Mouse (Mus musculus) erythroblast, embryonic 14.5 days (primary cell): ENCODE data around the gene Ajuba. TPM values are rescaled to one million over a fixed set of nuclear protein-coding genes. Genes with fewer than 3 reads are reported as not detected.

ENCODE experiments used
- H3K27me3 ChIP-seq: 2 replicates; pipeline ENCODE4 v1.6.1; 2012; ENCODE audit warnings: inconsistent platforms; ENCODE audit not compliant: control insufficient read depth
- H3K36me3 ChIP-seq: 2 replicates; pipeline ENCODE4 v1.6.1; 2012; ENCODE audit warnings: mild to moderate bottlenecking, inconsistent platforms; ENCODE audit not compliant: control insufficient read depth
- H3K4me1 ChIP-seq: 2 replicates; pipeline ENCODE4 v1.6.1; 2012; ENCODE audit warnings: inconsistent platforms; ENCODE audit not compliant: control insufficient read depth
- H3K4me3 ChIP-seq: replicated peaks from 2 replicates; pipeline ENCODE3; 2012; ENCODE audit warnings: moderate library complexity, mild to moderate bottlenecking, inconsistent platforms
- H3K9me3 ChIP-seq: 2 replicates; pipeline ENCODE4 v1.6.1; 2012; ENCODE audit warnings: low read length, inconsistent platforms, mixed read lengths; ENCODE audit not compliant: control insufficient read depth
- GATA1 ChIP-seq: IDR thresholded peaks from 2 replicates; pipeline ENCODE4 v1.6.1; 2012; ENCODE audit warnings: low read length, inconsistent platforms, mixed read lengths
- TAL1 ChIP-seq: IDR thresholded peaks from 3 replicates; pipeline ENCODE4 v1.6.1; 2012; ENCODE audit warnings: low read length, inconsistent platforms, mixed read lengths
- polyA plus RNA-seq: library from polyadenylated mRNA; stranded (reverse); fragments of >175 nt; gene quantifications from 2 replicates; pipeline ENCODE4 v1.2.3, GENCODE M21; 2012

Ajuba gene
- polyA plus RNA-seq, 1 experiment: not detected

DNA sequence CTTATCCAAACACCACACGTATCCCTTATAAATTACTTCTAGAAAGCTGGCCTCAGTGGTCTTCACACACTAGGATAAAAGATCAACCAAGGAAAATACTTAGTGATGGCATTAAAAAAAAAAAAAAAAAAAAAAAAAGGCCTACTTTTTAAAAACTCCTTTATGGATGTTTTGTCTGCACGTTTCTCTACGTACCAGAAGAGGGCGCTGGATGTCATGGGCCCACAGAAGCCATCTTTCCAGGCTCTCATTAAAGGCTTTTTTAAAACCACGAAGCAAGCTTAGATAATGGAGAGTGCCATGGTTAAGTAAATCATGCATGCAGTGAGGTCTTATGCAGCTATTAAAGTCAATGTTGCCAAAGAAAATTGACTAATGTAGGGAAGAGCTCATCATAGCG lies 53.8 kb downstream of the Ajuba start:
- Histone ChIP-seq H3K4me1 (peaks cover 4% of the 10 kb centered on the region), H3K36me3 (no peaks in the 10 kb centered on the region), H3K9me3 (no peaks in the 10 kb centered on the region), H3K4me3 (no peak overlapping the region), H3K27me3 (peaks cover 52% of the 10 kb centered on the region)
- no peak for TF ChIP-seq GATA1
- no peak for TF ChIP-seq TAL1

Other genes starting within 250 kb of the Ajuba start
- gene Oxa1l, start 216.7 kb downstream of the Ajuba start, polyA plus RNA-seq: 5.6 and 6.8 TPM in 2 replicates
- 0.06 TPM in 1 of 2 replicates, not detected in the other for gene Slc7a7, start 159.8 kb downstream of the Ajuba start, polyA plus RNA-seq
- gene Mrpl52, start 150.6 kb downstream of the Ajuba start, polyA plus RNA-seq: 62.3 and 63.5 TPM in 2 replicates
- 0.10 and 0.18 TPM in 2 replicates for gene Mmp14, start 145.9 kb downstream of the Ajuba start, polyA plus RNA-seq
- gene Lrp10, start 113.4 kb downstream of the Ajuba start, polyA plus RNA-seq: 15.3 and 15.9 TPM in 2 replicates
- not detected in 2 replicates for gene Rem2, start 101.5 kb downstream of the Ajuba start, polyA plus RNA-seq
- gene Prmt5, start 60.0 kb downstream of the Ajuba start, polyA plus RNA-seq: 4.4 and 4.8 TPM in 2 replicates
- 10.0 and 11.7 TPM in 2 replicates for gene Haus4, start 22.9 kb downstream of the Ajuba start, polyA plus RNA-seq
- gene 4931414P19Rik, start 28.4 kb upstream of the Ajuba start, polyA plus RNA-seq: 0.94 and 1.5 TPM in 2 replicates
- gene Psmb5, start 40.5 kb upstream of the Ajuba start, polyA plus RNA-seq: 17.6 and 21.7 TPM in 2 replicates
- gene Psmb11, start 43.9 kb upstream of the Ajuba start, polyA plus RNA-seq: not detected in 2 replicates
- not detected in 2 replicates for gene Gm17606, start 63.4 kb upstream of the Ajuba start, polyA plus RNA-seq
- 0.46 and 0.60 TPM in 2 replicates for gene Cdh24, start 63.8 kb upstream of the Ajuba start, polyA plus RNA-seq
- gene 1700123O20Rik, start 108.7 kb upstream of the Ajuba start, polyA plus RNA-seq: 4.9 and 7.8 TPM in 2 replicates
- gene Acin1, start 109.4 kb upstream of the Ajuba start, polyA plus RNA-seq: 38.2 and 40.2 TPM in 2 replicates
- not detected in 2 replicates for gene Gm29776, start 121.3 kb upstream of the Ajuba start, polyA plus RNA-seq
- 0.05 and 0.24 TPM in 2 replicates for gene Cebpe, start 134.6 kb upstream of the Ajuba start, polyA plus RNA-seq
- 0.25 TPM in 2 replicates for gene Slc7a8, start 204.4 kb upstream of the Ajuba start, polyA plus RNA-seq
- gene Rnf212b, start 236.6 kb upstream of the Ajuba start, polyA plus RNA-seq: not detected in 2 replicates